Mouse (Mus musculus) brain, adult 2 months (tissue): ENCODE data around the gene Sarnp.
A peak's percentile ranks its signal among the peaks of the same experiment; 100 is the strongest.
"Not testable (repeated sequence)": the region's sequence is repeated elsewhere in the genome, so short reads cannot be mapped to it uniquely, and the experiment has no call there.

Source experiments
- DNase-seq: peaks from one replicate; pipeline ENCODE4 v3.0.0; 2011; ENCODE audit warnings: low read depth, low spot score

Sarnp gene

DNA sequence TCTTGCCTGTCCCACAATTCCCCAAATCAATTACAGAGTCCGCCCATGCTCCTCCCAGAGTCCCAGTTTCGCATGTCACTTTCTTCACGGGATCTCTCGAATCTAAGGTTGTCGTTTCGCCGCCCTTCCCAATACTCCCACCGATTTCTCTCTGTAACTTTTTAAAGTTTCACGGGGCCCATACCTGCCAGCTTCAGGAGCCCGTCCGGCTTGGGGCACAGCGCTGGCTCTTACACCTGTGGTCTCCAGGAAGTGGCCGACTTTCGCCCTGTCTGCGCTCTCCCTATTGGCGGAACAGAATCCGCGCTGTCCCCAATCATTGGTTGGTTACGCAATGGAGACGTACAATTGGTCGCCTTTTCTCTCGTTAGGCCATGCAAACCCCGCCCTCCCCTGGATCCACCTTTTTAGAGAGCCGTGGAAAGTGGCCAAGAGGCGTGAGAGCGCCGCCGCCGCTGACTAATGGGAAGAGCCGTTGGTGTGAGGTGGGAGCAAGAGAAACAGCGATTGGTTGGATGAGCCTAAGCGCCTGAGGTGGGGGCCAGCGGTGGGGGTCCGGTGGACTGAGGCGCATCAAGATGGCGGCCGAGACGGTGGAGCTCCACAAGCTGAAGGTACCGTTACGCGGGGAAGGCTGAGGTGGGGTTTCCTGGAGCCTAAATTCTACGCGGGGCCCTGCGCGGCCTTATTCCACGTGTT lies 4.4 kb downstream of the Sarnp start, which contains the start of gene Ormdl2:
Gene Ormdl2, minus strand, starts transcription at position 288 of the 699 bp plus-strand sequence.
- DNase-seq, result peak; percentile 100

DNA sequence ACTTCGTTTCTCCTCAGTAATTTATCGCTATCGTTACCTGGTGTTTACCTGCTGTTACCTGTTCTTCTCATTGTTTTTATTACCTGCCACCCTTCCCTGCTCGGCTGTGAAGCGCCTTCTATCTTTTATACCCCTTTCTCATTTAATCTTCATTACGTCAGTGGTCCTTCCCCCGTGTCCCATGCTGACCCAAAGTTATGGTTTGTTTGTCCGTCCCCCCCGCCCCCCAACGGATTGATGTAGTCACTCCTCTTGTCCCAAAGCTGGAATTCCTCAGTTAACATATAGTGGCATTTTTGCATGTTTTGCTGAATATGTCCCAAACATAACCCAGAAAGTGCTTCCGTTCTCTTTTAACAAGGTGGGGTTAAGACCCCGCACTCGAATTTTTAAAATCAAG lies 5.0 kb downstream of the Sarnp start:
- DNase-seq, result no peak

DNA sequence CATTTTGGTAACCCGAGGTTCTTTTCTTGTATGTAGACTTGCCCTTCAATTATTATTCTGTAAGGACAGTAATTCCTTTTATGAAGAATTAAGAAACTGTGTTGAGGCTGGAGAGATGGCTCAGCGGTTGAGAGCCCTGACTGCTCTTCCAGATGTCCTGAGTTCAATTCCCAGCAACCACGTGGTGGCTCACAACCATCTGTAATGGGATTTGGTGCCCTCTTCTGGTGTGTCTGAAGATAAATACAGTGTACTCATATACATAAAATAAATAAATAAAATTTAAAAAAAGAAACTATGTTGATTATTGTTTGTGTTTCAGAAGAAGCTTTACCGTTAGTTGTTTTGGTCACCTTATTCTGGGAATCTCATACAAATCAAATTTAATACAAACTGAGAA lies 6.0 kb downstream of the Sarnp start:
- not testable (repeated sequence) for DNase-seq

DNA sequence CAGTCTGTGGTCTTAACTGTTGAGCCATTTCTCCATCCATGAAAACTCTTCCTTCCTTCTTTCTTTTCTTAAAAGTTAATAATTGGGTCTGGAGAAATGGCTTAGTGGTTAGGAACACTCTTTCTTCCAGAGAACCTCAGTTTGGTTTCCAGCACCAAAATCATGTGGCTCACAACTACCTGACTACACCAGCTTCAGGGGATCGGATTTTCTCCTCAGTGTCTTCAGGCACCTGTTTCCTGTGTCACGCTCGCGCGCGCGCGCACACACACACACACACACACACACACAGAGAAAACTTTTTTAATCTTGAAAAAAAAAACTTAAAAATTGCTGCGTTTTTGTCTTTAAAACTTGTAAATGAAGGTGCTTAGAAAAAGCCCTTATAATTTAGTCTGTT lies 6.7 kb downstream of the Sarnp start:
- no peak for DNase-seq

DNA sequence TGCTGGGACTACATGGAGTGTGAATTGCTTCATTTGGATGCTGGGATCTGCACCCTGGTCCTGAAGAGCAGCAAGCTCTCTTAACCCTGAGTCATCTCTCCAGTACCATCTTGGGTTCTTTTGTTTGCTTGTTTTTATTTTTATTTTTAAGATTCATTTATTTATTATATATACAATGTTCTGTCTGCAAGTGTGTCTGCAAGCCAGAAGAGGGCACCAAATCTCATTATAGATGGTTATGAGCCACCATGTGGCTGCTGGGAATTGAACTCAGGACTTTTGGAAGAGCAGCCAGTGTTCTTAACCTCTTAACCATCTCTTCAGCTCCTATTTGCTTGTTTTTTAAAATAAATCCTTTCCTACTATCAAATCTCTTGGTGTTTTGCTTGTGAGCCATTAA lies 20.3 kb downstream of the Sarnp start:
- no peak for DNase-seq

DNA sequence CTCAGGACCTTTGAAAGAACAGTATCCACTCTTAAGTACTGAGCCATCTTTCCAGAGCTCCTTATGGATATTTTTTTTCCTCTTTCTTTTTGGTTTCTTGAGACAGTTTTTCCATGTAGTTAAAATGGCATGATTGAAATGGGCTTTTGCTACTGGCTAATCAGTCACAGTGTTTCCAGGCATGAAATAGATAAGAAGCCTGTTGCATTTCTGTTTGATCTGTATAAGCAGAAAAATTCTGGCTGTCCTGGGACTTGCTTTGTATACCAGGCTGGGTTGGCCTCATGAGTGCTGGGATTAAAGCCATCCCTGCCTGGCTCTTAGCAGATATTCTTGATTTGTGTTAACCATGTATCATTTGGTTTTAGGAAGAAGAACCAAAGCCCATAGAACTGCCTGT lies 22.3 kb downstream of the Sarnp start:
- no peak for DNase-seq

DNA sequence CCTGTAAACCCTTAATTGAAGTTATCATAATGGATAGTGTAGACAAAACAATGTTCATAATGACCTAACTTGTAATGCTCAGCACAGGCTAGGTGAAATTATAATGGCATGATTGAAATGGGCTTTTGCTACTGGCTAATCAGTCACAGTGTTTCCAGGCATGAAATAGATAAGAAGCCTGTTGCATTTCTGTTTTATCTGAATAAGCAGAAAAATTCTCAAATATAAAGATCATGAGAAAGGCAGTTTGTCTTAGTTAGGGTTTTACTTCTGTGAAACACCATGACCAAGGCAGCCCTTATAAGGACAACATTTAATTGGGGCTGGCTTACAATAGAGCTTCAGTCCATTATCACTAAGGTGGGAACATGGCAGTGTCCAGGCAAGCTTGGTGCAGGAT lies 23.5 kb downstream of the Sarnp start:
- DNase-seq, result no peak

DNA sequence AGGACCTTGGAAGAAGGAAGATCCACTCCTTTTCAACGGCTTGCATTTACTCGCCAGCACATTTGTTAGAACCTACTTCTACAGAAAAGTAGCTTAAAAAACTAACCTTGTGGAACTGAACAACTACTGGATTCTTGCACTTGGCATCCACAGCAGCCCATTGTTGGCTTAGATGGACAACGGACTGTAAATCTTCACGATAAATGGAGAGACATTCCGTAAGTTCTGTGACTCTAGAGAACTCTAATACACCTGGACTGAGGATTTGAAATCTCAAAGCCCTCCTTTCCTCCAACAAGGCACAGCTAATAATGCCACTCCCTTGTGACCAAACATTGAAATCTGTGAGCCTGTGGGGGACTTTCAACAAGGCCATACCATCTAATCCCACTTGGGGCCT lies 26.1 kb downstream of the Sarnp start:
- DNase-seq, result no peak

DNA sequence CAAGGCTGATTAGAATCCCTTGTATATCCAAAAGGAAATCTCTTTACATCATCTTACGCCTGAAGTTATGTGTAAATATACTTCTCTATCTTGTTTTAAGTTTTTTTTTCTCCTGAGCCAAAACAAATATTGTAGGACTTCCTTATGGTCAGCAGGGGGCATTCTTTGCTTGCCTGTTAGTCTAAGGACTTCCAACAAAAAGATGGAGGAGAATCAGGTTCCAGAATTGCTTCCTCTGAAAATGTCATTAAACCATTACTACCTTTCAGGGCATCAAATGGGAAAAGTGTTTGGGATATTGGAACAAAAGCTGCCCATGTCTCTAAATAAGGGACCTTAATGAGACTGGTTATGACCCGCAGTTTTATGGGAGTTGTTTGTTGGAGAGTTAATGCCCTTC lies 28.4 kb downstream of the Sarnp start:
- DNase-seq, result peak; percentile 55

DNA sequence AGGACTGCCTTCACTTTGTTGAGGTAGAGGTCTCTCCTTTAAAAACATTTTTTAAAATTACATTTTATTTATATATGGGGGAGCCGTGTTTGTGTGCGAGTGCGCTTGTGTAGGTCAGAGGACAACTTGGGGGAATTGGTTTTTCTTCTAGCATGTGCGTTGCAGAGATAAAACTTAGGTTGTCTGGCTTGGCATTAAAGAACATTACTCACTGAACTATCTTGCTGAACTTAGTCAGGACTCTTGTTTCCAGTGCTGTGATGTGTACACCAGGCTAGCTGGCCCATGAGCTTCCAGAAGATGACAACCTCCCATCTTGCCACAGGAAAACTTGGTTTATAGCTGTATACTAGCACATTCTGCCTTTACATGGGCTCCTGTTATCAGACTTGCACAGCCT lies 29.5 kb downstream of the Sarnp start:
- no peak for DNase-seq

DNA sequence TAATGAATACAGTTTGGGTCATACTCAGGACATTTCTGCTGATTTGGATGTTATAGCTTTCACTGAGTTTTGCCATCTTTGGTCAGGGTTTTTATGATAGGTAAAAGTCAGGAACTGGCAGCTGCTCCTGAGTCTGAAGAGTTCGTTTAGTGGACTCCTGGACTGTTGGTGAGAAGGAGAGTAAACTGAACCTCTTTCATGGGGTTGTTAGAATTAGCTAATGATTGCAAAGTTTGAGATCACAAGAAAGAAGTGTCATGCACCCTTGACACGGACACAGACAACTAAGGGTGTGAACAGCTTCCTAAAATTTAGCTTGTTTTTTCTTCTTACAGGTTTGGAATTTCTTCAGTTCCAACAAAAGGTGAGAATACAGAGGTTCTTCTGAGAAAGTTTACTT lies 31.3 kb downstream of the Sarnp start:
- no peak for DNase-seq

DNA sequence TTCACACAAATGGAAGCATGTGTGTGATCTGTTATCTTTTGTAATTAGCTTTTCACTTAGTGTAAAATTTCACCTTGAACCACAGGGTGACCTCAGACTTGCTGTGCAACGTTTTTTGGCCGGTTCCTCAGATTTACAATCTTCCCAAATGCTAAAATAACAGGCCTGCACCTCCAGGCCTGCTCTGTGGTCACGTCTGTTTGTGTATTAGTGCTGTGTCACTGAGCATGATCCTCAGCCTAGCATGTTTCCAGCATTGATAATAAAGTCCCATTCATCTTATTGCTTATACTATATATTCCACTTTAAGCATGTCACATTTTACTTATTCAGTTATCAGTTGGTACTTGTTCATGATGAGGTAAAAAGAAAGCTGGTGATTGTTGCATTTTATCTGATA lies 33.2 kb downstream of the Sarnp start:
- no peak for DNase-seq

DNA sequence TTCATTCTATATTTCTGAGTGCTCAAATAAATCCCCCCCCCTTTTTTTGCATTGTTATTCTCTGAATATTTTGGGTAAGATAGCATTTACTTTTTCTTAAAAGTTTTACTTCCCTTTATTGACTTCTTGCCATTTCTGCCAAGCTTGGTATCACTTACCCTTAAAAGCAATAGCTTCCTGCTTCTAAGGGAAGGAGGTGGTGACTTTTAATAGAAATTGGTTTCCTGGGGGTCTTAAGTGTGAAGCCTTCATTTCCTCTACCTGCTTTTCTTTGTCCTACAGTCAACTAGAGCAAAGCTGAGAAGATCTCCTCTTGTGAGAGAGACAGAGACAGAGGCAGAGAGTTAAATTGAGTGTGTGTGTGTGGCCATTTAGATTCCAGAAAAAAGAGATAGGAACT lies 44.0 kb downstream of the Sarnp start:
- DNase-seq, result no peak

DNA sequence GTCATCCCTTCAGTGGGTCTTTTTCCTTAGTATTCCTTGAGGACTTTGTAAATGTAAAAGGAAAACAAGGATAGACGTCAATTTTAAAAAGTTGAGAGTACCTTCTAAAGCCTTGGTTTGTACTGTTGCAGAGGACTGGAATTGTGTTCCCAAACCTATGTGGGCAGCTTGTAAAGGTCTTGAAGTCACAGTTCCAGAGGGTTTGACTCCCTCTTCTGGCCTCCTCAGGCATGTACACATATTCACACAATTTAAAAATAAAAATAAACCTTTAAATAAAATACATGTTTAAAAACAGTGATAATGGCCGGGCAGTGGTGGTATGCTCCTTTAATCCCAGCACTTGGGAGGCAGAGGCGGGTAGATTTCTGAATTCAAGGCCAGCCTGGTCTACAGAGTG lies 48.9 kb downstream of the Sarnp start:
- DNase-seq, result peak; percentile 35

DNA sequence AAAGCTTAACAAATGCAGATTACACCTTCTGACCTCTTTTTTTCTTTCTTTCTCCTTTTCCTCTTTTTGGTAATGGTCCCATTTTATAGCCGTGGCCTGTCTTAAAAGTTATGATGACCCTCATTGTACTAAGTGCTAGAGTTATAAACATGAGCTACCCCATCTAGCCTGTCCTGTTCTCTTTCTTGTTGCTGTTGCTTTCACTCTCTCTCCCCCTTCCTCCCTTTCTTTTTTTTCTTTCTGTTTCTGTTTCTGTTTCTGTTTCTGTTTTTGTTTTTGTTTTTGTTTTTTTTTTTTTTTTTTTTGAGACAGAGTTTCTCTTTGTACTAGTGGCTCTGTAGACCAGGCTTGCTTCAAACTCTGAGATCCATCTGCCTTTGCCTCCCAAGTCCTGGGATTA lies 49.4 kb downstream of the Sarnp start:
- no peak for DNase-seq

DNA sequence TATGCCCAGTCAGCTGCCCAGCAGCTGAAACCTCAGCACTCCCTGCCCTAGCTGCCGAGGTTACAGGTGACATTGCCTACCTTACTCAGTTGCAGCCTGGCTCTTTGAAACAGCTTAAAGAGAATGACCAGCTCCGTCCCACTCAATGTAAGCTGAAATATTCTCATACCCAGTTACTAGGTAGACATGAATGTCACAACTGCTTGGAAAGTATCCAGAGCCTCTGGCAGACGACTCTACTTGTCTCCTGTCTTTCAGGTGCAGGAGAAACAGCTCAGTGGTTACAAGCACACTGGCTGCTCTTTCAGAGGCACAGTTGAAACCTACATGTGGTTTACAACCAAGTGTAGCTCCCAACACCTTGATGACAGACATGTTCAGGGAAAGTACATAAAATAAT lies 53.2 kb downstream of the Sarnp start:
- DNase-seq, result no peak

DNA sequence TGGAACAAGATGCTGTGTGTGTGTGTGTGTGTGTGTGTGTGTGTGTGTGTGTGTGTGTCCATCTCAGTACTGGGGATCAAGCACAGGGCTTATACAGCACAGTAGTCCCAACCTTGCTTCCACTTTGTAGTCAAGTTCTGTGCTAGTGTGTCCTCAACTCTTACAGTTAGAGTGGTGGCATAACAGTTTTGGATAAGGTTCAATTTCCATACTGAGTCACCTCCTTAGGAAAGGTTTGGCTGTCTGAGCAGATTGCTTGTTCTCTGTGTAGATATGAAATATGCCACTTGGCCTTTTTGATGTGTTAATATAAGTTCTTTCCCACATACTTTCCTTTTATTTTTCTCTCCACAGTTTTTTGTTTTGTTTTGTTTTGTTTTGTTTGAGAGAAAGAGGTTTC lies 61.2 kb downstream of the Sarnp start:
- peak; percentile 50 for DNase-seq

DNA sequence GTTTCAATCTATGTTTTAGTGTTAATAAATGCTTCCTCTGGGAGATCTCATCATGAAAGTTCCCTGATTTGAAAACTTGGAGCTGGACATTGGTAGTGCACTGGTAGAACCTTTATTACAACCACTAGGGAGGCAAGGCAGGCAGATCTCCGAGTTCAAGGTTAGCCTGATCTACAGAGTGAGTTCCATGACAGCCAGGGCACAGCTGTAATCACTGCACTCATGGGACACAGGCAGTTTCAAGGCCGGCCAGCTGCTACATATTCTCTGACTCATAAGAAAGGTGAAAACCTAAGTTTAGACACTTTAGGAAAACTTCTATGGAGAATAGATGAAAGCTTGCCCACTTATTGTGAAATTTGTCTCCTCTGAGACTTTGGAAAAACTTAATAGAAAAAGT lies 61.7 kb downstream of the Sarnp start:
- DNase-seq, result no peak

DNA sequence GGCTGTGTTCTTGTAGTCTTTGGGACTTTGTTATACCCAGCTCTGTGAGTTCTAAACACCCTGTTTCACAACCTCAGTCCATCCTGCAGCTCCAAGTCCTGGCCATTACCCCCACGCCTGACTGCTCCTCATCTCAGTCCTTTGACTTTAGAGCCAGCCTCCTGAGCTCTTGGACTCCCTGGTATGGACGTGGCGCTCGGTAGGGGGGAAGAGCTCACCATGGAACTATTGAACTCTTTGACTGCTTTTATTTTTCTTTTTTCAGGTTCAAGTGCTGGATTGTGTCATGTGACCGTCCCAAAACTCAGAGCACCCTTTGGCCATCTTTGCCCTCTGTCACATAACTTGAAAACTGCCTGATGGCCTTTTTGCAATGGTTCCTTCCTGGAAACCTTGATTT lies 64.9 kb downstream of the Sarnp start:
- no peak for DNase-seq

DNA sequence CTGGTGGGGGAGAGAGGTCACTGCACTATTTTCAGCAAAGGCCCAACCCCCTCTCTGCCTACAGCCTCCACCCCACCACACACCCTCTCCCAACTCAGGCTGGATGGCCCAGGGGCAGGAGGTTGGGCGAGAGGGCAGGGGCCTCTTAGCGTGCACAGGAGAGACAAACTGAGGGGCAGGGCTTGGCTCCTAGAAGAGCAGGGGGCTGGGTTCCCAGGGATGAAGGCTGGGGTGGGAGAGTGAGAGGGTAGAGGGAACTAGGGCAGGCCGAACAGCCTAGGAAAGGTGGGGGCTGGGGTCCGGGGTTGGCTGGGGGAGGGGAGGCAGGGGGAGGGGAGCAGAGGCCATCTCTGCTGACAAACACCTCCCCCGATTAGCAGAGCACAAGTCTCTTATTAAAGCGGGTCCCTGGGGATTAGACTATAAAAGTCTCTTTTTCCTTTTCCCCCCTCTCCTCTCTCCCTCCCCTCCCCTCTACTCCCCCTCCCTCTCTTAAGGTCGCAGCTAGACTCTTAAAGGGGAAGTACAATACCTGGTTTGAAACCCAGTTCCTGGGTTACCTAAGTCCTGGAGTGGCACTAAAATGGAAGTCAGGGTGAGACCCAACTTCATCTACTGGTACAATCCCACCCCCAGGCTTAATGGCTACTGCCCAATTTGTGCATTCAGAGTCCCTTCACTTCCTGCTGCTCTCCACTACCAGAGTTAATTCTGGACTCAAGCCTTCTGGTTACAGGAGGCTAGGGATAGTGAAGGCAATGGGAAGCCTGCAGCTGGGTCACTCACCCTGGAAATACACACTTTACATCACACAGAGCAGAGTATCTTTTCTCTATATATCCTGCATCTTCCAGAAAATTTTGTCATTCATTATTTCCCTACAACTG lies 72.1 kb downstream of the Sarnp start:
- no peak for DNase-seq

DNA sequence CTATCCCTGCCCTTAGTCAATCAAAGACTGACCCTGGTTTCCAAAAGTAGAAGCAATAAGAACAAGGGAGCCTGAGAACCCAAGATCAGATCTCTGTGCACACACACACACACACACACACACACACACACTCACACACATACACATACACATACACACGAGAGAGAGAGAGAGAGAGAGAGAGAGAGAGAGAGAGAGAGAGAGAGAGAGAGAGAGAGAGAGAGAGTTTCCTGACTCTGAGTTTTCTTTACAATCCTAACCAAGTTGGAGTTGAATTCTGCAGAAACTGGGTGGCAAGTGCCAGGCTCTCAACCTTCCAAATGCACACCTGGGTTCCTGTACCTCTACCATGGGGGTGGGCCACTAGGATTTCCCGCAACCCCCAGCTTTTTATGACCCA lies 72.7 kb downstream of the Sarnp start:
- DNase-seq, result no peak

DNA sequence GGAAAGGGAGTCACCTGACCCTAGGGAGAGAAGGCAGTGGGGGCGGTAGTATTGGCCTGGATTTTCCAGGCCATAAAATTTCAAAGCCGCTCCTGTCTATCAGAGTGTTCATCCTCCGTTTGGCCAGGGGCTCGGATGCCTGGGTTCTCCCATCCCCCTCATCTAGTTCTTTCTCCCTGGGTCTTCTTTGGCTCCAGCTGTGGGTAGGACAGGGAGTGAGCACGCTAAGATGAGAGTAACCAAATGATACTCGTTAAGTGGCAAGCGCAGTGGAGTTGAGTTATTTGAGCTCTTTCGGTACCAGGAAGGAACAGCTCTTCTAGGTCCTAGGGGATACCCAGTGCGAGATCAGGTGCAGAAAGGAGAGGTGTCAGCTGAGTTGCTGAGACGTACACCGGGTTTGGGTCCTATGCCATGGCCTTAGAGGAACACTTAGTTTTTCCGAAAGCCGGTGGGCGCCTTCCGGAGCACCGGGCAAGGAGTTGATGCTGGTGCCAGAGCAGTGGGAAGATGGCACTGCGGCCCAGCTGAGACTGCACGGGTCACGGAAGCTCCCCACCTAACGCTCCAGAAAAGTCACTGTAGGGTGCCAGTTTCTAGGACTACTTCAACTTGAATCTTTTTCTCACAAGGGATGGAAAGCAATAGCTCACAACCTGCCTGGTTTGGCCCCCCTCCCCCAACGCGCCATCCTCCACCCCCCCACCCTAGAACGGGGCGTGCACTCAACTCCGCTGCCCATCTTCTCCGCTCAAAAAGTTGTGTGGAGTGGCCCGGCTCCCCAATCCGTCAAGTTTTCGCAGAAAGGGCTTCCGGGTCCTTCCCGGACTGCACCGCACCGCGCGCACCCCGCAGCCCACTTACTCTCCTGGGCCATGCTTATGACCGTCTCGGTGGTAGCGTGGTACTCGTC lies 73.5 kb downstream of the Sarnp start:
- DNase-seq, result no peak
